Mouse (Mus musculus) urinary bladder, adult 18-20 months (tissue): ENCODE results near the gene Tbc1d14.
A peak's percentile ranks its signal among the peaks of the same experiment; 100 is the strongest.

ENCODE experiments used
- DNase-seq, 2 experiments: peaks; one replicate each; pipeline ENCODE4 v3.0.0; 2022; ENCODE audit warnings: low spot score in 2 of 2, mixed read lengths in 2 of 2

Gene Tbc1d14

DNA sequence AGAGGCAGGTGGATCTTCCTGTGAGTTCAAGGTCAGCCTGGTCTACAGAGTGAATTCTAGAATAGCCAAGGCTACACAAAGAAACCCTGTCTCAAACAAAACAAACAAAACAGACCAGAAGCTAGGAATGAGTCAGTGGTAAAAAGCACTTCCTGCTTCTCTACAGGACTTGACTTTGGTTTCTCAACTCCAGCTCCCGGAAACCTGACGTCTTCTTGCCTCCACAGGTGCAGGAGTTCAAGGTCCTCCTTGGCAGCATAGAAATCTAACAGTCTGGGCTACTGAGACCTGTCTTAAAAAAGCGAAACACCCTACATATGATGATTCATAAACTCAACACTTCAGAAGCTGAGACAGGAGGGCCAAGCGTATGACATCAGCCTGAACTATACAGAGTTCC lies 39.2 kb downstream of the Tbc1d14 start:
- no peak for DNase-seq

DNA sequence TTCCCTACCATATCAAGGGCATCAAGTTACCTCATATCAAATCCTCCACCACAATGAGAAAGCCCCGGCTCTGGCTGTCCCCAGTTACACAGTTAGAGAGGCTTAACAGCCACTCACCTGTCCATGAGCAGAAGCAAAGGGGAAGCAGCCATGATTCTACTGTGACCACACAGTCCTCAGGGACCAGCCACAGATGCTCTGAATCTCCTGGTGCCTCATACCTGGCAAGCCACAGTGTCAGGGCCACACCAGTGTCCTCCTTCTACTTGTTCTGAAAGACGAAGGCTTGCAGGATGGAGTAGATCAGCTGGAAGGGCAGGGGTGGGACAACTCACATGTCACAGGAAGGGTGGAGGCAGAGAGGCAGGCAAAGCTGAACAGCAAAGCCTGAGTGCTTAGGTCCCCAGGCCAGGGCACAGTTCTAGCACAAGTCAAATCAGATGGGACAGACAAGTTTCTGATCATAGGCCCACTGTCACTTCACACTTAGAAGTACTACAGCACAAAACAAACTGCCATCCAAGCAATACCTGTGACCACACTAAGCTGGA lies 39.9 kb downstream of the Tbc1d14 start:
- no peak for DNase-seq

- no peak for DNase-seq
Observed at GRCm38 (mm10) chr5:36552391-36552790, 40.7 kb downstream of the Tbc1d14 start.

- no peak for DNase-seq
Observed at GRCm38 (mm10) chr5:36549243-36549642, 43.8 kb downstream of the Tbc1d14 start.

DNA sequence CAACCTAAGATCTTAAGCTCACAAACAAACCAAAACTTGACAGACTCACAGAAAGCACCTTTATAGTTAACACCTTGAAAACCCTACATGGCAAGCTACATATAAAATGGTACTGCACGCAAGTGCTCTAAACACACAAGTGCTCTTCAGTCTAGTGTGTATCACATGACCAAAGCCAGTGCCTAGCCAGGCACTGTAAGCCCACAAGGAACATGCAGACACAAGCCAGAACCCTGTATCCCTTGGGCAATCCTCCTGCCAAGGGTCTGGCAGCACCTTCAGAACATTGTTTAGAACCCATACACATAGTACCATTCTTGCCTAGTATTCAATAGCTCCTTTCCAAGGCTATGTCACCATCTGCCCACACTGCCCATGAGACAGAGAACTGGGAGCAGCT lies 48.3 kb downstream of the Tbc1d14 start:
- DNase-seq: no peak

DNA sequence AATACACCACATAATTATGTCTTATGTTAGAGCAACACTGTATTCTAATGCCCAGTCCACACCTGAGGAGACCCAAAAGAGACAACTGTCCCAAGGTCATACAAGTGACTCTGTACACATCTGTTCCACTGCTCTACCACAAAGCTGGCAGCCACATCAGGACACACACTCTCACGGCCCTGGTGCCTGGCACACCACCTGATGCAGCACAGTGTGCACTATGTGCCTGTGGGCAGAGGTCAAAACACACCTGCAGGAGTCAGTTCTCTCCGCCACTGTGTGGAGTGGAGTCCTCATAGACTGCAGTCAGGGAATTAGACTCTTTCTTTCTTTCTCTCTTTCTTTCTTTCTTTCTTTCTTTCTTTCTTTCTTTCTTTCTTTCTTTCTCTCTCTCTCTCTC lies 52.1 kb downstream of the Tbc1d14 start:
- no peak for DNase-seq

- DNase-seq: peak in 1 of 2 experiments; percentile 44
Observed at GRCm38 (mm10) chr5:36538576-36539187, 54.4 kb downstream of the Tbc1d14 start.

GRCm38 (mm10) chr5:36536424-36536823 lies 56.7 kb downstream of the Tbc1d14 start:
- DNase-seq: no peak

- DNase-seq: no peak
Observed at GRCm38 (mm10) chr5:36535438-36536176, 57.5 kb downstream of the Tbc1d14 start.

GRCm38 (mm10) chr5:36534455-36535030 lies 58.5 kb downstream of the Tbc1d14 start:
- no peak for DNase-seq

- peak; percentile 94 to 97 for DNase-seq
Observed at GRCm38 (mm10) chr5:36530129-36530751, 62.8 kb downstream of the Tbc1d14 start.

GRCm38 (mm10) chr5:36529698-36530097 lies 63.4 kb downstream of the Tbc1d14 start:
- DNase-seq: no peak

- no peak for DNase-seq
Observed at GRCm38 (mm10) chr5:36526921-36527320, 66.2 kb downstream of the Tbc1d14 start.

DNA sequence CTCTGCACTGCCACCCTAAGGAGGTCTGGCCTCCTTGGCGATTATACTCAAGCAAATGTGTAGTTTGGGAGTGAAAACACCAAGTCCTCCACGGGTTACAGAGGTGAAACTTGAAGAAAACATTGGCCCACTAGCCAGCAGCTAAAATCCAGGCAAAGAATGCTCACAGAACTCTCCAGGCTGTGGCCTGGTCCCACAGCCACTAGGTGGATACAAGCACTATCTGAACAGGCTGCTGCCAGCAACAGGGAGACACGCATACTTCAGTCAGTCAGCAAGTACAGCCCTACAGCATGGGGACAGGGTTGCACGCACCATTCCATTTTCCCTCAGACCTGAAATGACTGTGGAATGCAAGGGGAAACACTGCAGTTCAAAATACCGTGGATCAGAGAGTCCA lies 66.8 kb downstream of the Tbc1d14 start:
- DNase-seq: no peak

GRCm38 (mm10) chr5:36525216-36525615 lies 67.9 kb downstream of the Tbc1d14 start:
- no peak for DNase-seq

- DNase-seq: no peak
Observed at GRCm38 (mm10) chr5:36523219-36523703, 69.8 kb downstream of the Tbc1d14 start.

GRCm38 (mm10) chr5:36522782-36523181 lies 70.3 kb downstream of the Tbc1d14 start:
- no peak for DNase-seq

DNA sequence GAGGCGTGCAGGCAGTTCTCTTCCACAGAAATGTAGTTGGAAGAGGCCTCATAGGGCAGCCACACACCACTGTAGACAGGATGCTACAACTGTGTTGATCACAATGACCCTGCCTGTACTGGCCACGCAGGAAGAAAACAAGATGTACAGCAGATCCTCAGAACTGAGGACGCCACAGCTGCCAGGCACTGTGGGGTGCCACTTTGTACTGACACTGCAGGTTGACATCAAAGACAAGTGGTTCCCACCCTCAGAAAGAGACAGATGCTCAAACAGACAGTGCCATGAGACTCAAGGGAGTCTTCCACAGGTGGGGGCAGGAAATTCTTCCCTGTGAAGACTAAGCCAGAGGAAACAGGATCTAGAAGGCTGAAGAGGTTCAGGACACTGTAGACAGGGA lies 73.3 kb downstream of the Tbc1d14 start:
- DNase-seq: no peak

- DNase-seq: no peak
Observed at GRCm38 (mm10) chr5:36517596-36517995, 75.5 kb downstream of the Tbc1d14 start.

GRCm38 (mm10) chr5:36515558-36515957 lies 77.5 kb downstream of the Tbc1d14 start:
- DNase-seq: no peak

DNA sequence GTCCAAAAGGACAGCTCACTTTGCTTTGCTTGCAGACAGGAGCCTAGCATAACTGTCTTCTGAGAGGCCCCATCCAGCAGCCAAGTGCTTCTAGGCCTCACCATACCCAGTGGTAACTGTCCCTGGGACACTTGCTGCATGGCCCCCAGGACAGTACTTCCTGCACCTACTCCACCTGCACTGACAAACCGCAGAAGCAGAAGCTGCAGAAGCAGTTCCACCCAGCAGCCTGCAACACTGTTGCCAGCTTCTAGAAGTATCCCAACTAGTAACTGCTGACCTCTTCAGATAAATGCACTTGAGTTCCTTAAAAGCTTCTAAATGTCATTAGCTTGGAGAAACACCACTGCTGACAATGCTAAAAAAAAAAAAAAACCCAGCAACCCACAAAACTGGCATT lies 78.0 kb downstream of the Tbc1d14 start:
- no peak for DNase-seq

GRCm38 (mm10) chr5:36510956-36511355 lies 82.1 kb downstream of the Tbc1d14 start:
- no peak for DNase-seq
